ENCODE assay signal across 7 mouse cellular contexts in the genomic region with DNA sequence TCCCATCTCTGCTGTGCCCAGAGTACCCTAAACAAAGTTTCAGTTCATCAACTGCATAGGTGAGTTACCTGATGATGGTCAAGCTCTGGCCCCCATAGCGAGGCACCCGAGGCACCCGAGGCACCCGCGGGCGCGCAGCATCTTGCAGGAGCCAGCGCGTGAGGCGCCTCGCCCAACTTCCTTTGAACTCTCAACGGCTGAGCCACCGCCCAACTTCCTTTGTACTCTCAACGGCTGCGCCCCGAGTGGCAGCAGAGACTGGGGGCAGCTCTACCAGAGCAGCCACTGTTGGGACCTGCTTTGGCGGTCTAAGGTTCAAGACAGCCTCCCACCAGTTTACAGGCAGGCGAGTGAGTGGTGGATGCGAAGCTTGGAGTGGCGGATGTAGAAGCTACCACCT. TPM values are rescaled to one million over a fixed set of nuclear protein-coding genes. Genes with fewer than 3 reads are reported as not detected.
A peak's percentile ranks its signal among the peaks of the same experiment; 100 is the strongest.
DNase-seq lines count a peak whose midpoint lies in the region; ATAC-seq and TF ChIP-seq lines count a peak whose summit lies in the region.
"Not testable (repeated sequence)": the region's sequence is repeated elsewhere in the genome, so short reads cannot be mapped to it uniquely, and the experiment has no call there.

Gene Dnah8 (plus strand): TSS at position 223 of the 400 bp plus-strand sequence.

- not testable (repeated sequence) for H3K9ac ChIP-seq in ES-Bruce4 (ENCODE audit: low read depth, poor library complexity, severe bottlenecking); liver, embryonic 12.5 days; stomach, embryonic 15.5 days

- not testable (repeated sequence) for H3K27ac ChIP-seq in ES-Bruce4 (ENCODE audit: insufficient read depth, low read length); bone marrow, adult 2 months (ENCODE audit: control insufficient read depth, insufficient read depth, low read depth, low read length, poor library complexity); liver, embryonic 12.5 days; stomach, embryonic 15.5 days

- H3K4me2 ChIP-seq in liver, embryonic 12.5 days, result 0 out of 2 replicates have a peak within 1 kb of the TSS, but pooled peaks have one; percentile 27
- H3K4me2 ChIP-seq in stomach, embryonic 15.5 days, result not testable (repeated sequence)

- not testable (repeated sequence) for TF ChIP-seq POLR2A in ES-Bruce4 (IDR thresholded peaks at IDR 0.05; ENCODE audit: insufficient read depth, low read length); bone marrow, adult 2 months (IDR thresholded peaks at IDR 0.05; ENCODE audit: borderline replicate concordance, control insufficient read depth, low read depth, low read length); lung, adult 2 months (IDR thresholded peaks at IDR 0.05; ENCODE audit: borderline replicate concordance, extremely low read depth, low read depth, low read length)

- ATAC-seq in hematopoietic stem cell, adult 5-6 weeks (replicated peaks in 1 of 2; ENCODE audit: insufficient read depth in 1 of 2, low FRiP score in 2 of 2, low TSS enrichment in 1 of 2, low read depth in 1 of 2, poor library complexity in 2 of 2, severe bottlenecking in 2 of 2), result peak; percentile 69 to 84
- ATAC-seq in liver, embryonic 12.5 days, result peak; percentile 71
- ATAC-seq in megakaryocyte-erythroid progenitor cell, adult 5-6 weeks (replicated peaks; ENCODE audit: low FRiP score, low TSS enrichment, poor library complexity, severe bottlenecking), result peak; percentile 81
- ATAC-seq in stomach, embryonic 15.5 days (ENCODE audit: insufficient read depth, low FRiP score, low read depth), result peak; percentile 43; the same call in 1 of the 2 replicates

- not testable (repeated sequence) for TF ChIP-seq EP300 in ES-Bruce4 (IDR thresholded peaks at IDR 0.05; ENCODE audit: insufficient read depth, low read depth, low read length)

- H3K27me3 ChIP-seq in ES-Bruce4 (ENCODE audit: control insufficient read depth, insufficient read depth, low read length, poor library complexity, severe bottlenecking); liver, embryonic 12.5 days (replicated peaks); stomach, embryonic 15.5 days (replicated peaks): not testable (repeated sequence)

- TF ChIP-seq CTCF in ES-Bruce4 (IDR thresholded peaks at IDR 0.05; ENCODE audit: low read depth, low read length); bone marrow, adult 2 months (IDR thresholded peaks at IDR 0.05; ENCODE audit: control insufficient read depth, insufficient read depth, low read length); lung, adult 2 months (IDR thresholded peaks at IDR 0.05; ENCODE audit: insufficient read depth, low read length): not testable (repeated sequence)

- WGBS in bone marrow, adult 2 months, result no CpG with 5 or more reads among the region's 20 CpGs
- WGBS in liver, embryonic 12.5 days (ENCODE audit: insufficient replicate concordance), result no CpG with 5 or more reads among the region's 20 CpGs
- WGBS in lung, adult 2 months, result no CpG with 5 or more reads among the region's 20 CpGs
- WGBS in stomach, embryonic 15.5 days, result no CpG with 5 or more reads among the region's 20 CpGs

- H3K4me3 ChIP-seq in ES-Bruce4 (ENCODE audit: low read depth, low read length); bone marrow, adult 2 months (replicated peaks; ENCODE audit: control insufficient read depth, low read depth, low read length); liver, embryonic 12.5 days; lung, adult 2 months (replicated peaks; ENCODE audit: extremely low read depth, low read depth, low read length); stomach, embryonic 15.5 days (replicated peaks): not testable (repeated sequence)

- H3K36me3 ChIP-seq in ES-Bruce4 (ENCODE audit: control insufficient read depth, insufficient read depth, low read length, poor library complexity, severe bottlenecking); liver, embryonic 12.5 days; stomach, embryonic 15.5 days: not testable (repeated sequence)

- H3K4me1 ChIP-seq in ES-Bruce4 (ENCODE audit: control insufficient read depth, insufficient read depth, low read length); bone marrow, adult 2 months (ENCODE audit: control insufficient read depth, insufficient read depth, low read length); liver, embryonic 12.5 days; lung, adult 2 months (ENCODE audit: control insufficient read depth, insufficient read depth, low read length); stomach, embryonic 15.5 days: not testable (repeated sequence)

- not testable (repeated sequence) for H3K9me3 ChIP-seq in ES-Bruce4 (replicated peaks; ENCODE audit: control insufficient read depth, insufficient read depth, low read length, poor library complexity, severe bottlenecking); liver, embryonic 12.5 days (replicated peaks); stomach, embryonic 15.5 days

- not testable (repeated sequence) for DNase-seq in lung, adult 2 months

RNA-seq across cellular contexts. Expression of gene Dnah8, which starts in this region (rescaled TPM):
- polyA plus RNA-seq in ES-Bruce4 (2011; ENCODE audit: insufficient read depth, insufficient read length, low read depth, missing spikeins), result 25.8 and 34.7 TPM in 2 replicates
- polyA plus RNA-seq in bone marrow, adult 2 months (2011; ENCODE audit: insufficient read depth, insufficient read length, low replicate concordance, missing spikeins), result 9.6 and 24.6 TPM in 2 replicates
- total RNA-seq in hematopoietic stem cell, adult 5-6 weeks (2017), result 36.0 and 56.8 TPM in 2 replicates
- 2.4 and 3.1 TPM in 2 replicates for polyA plus RNA-seq in liver, embryonic 12.5 days (2016; fragmentation: Nextera tagmentation; extraction: Ambion mirVana)
- 10.8 and 12.0 TPM in 2 replicates for polyA plus RNA-seq in lung, adult 2 months (2012; rRNA removed)
- 49.4 and 90.6 TPM in 2 replicates for total RNA-seq in megakaryocyte-erythroid progenitor cell, adult 5-6 weeks (2014; fragmentation: Nextera tagmentation)
- total RNA-seq in megakaryocyte-erythroid progenitor cell, adult 5-6 weeks (2017), result 23.5 and 54.2 TPM in 2 replicates
- 0.89 and 1.0 TPM in 2 replicates for polyA plus RNA-seq in stomach, embryonic 15.5 days (2015; fragmentation: Nextera tagmentation; extraction: Ambion mirVana)
